Mouse (Mus musculus): Measurements from ENCODE around the gene Serping1. TPM values are rescaled to one million over a fixed set of nuclear protein-coding genes. Genes with fewer than 3 reads are reported as not detected.

The Serping1 gene
- total RNA-seq, 1 experiment from 2014 or later, result 93.2 TPM

Small RNA genes within 50 kb of the gene (microRNA-seq; reads per million reads assigned to microRNA genes)
- 8,427 to 15,995 reads per million in 2 experiments for gene Mir130a

Other genes with a start within 250 kb of the Serping1 start
- gene Ctnnd1, start 124.7 kb downstream of the Serping1 start, total RNA-seq (2021), result 133 and 134 TPM in 2 replicates
- gene Btbd18, start 116.4 kb downstream of the Serping1 start, total RNA-seq (2021), result not detected in 2 replicates
- gene Selenoh, start 104.7 kb downstream of the Serping1 start, total RNA-seq (2021), result 44.8 and 47.8 TPM in 2 replicates
- not detected in 2 replicates for gene Gm28635, start 97.4 kb downstream of the Serping1 start, total RNA-seq (2021)
- 20.9 and 21.4 TPM in 2 replicates for gene Med19, start 97.0 kb downstream of the Serping1 start, total RNA-seq (2021)
- 102 and 103 TPM in 2 replicates for gene Tmx2, start 96.3 kb downstream of the Serping1 start, total RNA-seq (2021)
- gene Zdhhc5, start 60.3 kb downstream of the Serping1 start, total RNA-seq (2021), result 52.8 and 58.1 TPM in 2 replicates
- gene Clp1, start 48.1 kb downstream of the Serping1 start, total RNA-seq (2021), result 14.5 and 15.7 TPM in 2 replicates
- 6.5 and 8.6 TPM in 2 replicates for gene Ypel4, start 41.4 kb downstream of the Serping1 start, total RNA-seq (2021)
- 5.2 and 5.3 TPM in 2 replicates for gene Gm19426, start 31.8 kb downstream of the Serping1 start, total RNA-seq (2021)
- gene Ube2l6, start 23.4 kb upstream of the Serping1 start, total RNA-seq (2021), result 45.6 and 48.7 TPM in 2 replicates
- gene Smtnl1, start 47.2 kb upstream of the Serping1 start, total RNA-seq (2021), result not detected in 2 replicates
- gene Timm10, start 51.6 kb upstream of the Serping1 start, total RNA-seq (2021), result 54.2 and 73.7 TPM in 2 replicates
- gene Slc43a1, start 63.4 kb upstream of the Serping1 start, total RNA-seq (2021), result 5.2 and 9.3 TPM in 2 replicates
- 1.6 and 2.6 TPM in 2 replicates for gene Rtn4rl2, start 111.3 kb upstream of the Serping1 start, total RNA-seq (2021)
- gene Slc43a3, start 161.1 kb upstream of the Serping1 start, total RNA-seq (2021), result 62.5 and 91.7 TPM in 2 replicates
- gene Prg2, start 205.0 kb upstream of the Serping1 start, total RNA-seq (2021), result 6.3 TPM in 1 of 2 replicates, not detected in the other
- gene Prg3, start 212.8 kb upstream of the Serping1 start, total RNA-seq (2021), result not detected in 2 replicates

Measured in adrenal gland, postnatal 14 days (tissue).